Mouse (Mus musculus) kidney, postnatal 36 days (tissue): ENCODE measurements around the gene Son.
"Not testable (repeated sequence)": the region's sequence is repeated elsewhere in the genome, so short reads cannot be mapped to it uniquely, and the experiment has no call there.

Source experiments
- DNase-seq, 2 experiments: peaks; one replicate each; pipeline ENCODE4 v3.0.0; 2021 to 2022; ENCODE audit warnings: mixed read lengths in 2 of 2

The Son gene

GRCm38 (mm10) chr16:91639636-91640035 is 7.7 kb upstream of the Son start:
- no peak for DNase-seq

GRCm38 (mm10) chr16:91640171-91640570 is 7.1 kb upstream of the Son start:
- DNase-seq: no peak

GRCm38 (mm10) chr16:91644901-91645300 is 2.4 kb upstream of the Son start:
- DNase-seq: no peak

- not testable (repeated sequence) for DNase-seq
These were observed 1.9 kb upstream of the Son start for GRCm38 (mm10) chr16:91645420-91645819.

- DNase-seq: peak in 1 of 2 experiments; percentile 28
These were observed 1.2 kb upstream of the Son start for GRCm38 (mm10) chr16:91645995-91646602.

- DNase-seq: peak; percentile 94 to 96
These were observed 456 bp upstream of the Son start, which contains the start of gene Gart for GRCm38 (mm10) chr16:91646681-91647419. Gene Gart (minus strand): TSS chr16:91646952.

GRCm38 (mm10) chr16:91648220-91648550 is 879 bp downstream of the Son start:
- DNase-seq: peak; percentile 82 to 93

GRCm38 (mm10) chr16:91649246-91649645 is 1.9 kb downstream of the Son start:
- no peak for DNase-seq

- DNase-seq: no peak
These were observed 2.5 kb downstream of the Son start for GRCm38 (mm10) chr16:91649781-91650180.

GRCm38 (mm10) chr16:91652191-91652590 is 4.9 kb downstream of the Son start:
- DNase-seq: no peak

- DNase-seq: no peak
These were observed 8.0 kb downstream of the Son start for GRCm38 (mm10) chr16:91655285-91655684.

GRCm38 (mm10) chr16:91657285-91657684 is 10.0 kb downstream of the Son start:
- DNase-seq: no peak

- no peak for DNase-seq
These were observed 11.2 kb downstream of the Son start for GRCm38 (mm10) chr16:91658471-91658870.

- DNase-seq: no peak
These were observed 12.5 kb downstream of the Son start for GRCm38 (mm10) chr16:91659798-91660197.

- DNase-seq: no peak
These were observed 14.1 kb downstream of the Son start for GRCm38 (mm10) chr16:91661397-91661796.

GRCm38 (mm10) chr16:91662336-91662735 is 15.0 kb downstream of the Son start:
- DNase-seq: no peak

- no peak for DNase-seq
These were observed 16.5 kb downstream of the Son start for GRCm38 (mm10) chr16:91663795-91664194.

- peak; percentile 48 to 70 for DNase-seq
These were observed 27.2 kb downstream of the Son start for GRCm38 (mm10) chr16:91674500-91674899.

- DNase-seq: no peak
These were observed 31.0 kb downstream of the Son start for GRCm38 (mm10) chr16:91678147-91678911.

- DNase-seq: no peak
These were observed 33.4 kb downstream of the Son start for GRCm38 (mm10) chr16:91680656-91681055.

- no peak for DNase-seq
These were observed 38.2 kb downstream of the Son start for GRCm38 (mm10) chr16:91685526-91685925.

- DNase-seq: no peak
These were observed 39.1 kb downstream of the Son start for GRCm38 (mm10) chr16:91686369-91686768.

GRCm38 (mm10) chr16:91688023-91688618 is 40.8 kb downstream of the Son start:
- no peak for DNase-seq
